Mouse (Mus musculus): ENCODE measurements around the gene Zfp189. TPM values are rescaled to one million over a fixed set of nuclear protein-coding genes. Genes with fewer than 3 reads are reported as not detected.

The Zfp189 gene
- total RNA-seq, 2 experiments from 2014 or later: 8.2 to 9.2 TPM

Other genes starting within 250 kb of the Zfp189 start
- gene Acnat2, start 113.0 kb upstream of the Zfp189 start, total RNA-seq (2021): not detected
- gene Acnat1, start 47.3 kb upstream of the Zfp189 start, total RNA-seq (2021): 1 to 10 TPM in 1 of 2 experiments, under 1 TPM in 1; 0.51 to 1.6 TPM
- under 1 TPM; 0.28 to 0.34 TPM for gene Baat, start 14.6 kb upstream of the Zfp189 start, total RNA-seq (2021)
- gene Mrpl50, start 83 bp upstream of the Zfp189 start, total RNA-seq (2021): 10 to 100 TPM; 33.3 to 34.1 TPM
- gene Aldob, start 28.4 kb downstream of the Zfp189 start, total RNA-seq (2021): 1 to 10 TPM; 1.2 to 2.4 TPM
- gene Tmem246, start 76.7 kb downstream of the Zfp189 start, total RNA-seq (2021): 10 to 100 TPM; 78.8 to 80.6 TPM
- 10 to 100 TPM; 70.9 to 73.0 TPM for gene Rnf20, start 110.8 kb downstream of the Zfp189 start, total RNA-seq (2021)
- 1 to 10 TPM in 1 of 2 experiments, under 1 TPM in 1; 0.79 to 1.8 TPM for gene Ppp3r2, start 160.8 kb downstream of the Zfp189 start, total RNA-seq (2021)

All from left cerebral cortex, postnatal 10 days (tissue).